Mouse (Mus musculus): Measurements from ENCODE around the gene Bcl6. TPM values are rescaled to one million over a fixed set of nuclear protein-coding genes. Genes with fewer than 3 reads are reported as not detected.

The Bcl6 gene
- polyA plus RNA-seq, 1 experiment, result 47.5 TPM

DNA sequence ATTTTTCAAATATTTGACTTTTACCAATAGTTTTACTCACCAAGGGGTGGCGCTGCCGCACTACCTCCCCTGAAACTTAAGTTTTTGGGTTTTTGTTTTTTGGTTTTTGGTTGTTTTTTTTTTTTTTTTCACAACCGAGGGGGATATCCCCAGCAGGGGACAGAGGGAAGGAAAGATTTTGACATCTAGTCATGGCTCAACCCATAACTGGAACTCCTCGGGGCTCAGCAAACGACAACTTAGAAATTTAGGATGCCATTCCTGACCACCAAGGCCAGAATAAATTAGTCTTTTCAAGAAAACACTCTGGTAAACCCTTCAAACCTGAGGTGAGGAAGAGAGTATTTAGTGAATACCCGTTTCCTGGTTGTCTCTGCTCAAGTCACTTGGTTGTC lies 3.2 kb downstream of the Bcl6 start:
- TF ChIP-seq POLR2A (IDR thresholded peaks at IDR 0.05; ENCODE audit: borderline replicate concordance, low read depth, low read length) (no peak), CTCF (IDR thresholded peaks at IDR 0.05; ENCODE audit: low read depth, low read length) (no peak)

DNA sequence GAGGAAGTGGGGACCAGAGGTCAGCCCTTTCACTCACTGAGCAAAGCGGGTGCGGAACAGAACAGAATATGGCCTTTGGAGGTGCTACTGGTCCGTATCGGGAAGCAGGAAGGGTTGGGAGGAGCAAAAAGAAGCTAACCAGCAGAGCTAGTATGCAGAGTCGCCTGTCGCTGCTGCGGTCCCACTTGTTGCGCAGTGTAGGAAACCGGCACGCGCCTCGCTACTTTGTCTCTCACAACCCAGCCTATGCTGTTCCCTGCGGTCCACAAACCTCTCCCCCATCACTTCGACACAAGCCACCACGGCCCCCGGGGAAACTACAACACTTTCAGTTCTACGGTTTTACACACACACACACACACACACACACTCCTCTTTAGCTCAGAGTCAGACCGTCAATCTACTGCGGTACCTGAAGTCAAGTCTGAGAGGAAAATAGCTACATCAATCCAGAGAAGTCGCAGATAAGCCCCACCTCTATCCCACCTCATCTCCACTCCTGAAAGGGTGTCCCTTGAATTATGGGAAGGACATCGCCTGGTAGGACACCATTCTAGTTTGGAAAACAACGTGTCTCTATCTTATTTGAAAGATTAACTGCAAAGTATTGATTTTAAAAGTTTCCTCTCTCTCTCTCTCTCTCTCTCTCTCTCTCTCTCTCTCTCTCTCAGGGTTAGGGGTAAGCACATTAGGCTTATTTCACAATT lies 3.7 kb downstream of the Bcl6 start:
- Histone ChIP-seq H3K4me3 (ENCODE audit: insufficient read depth, low read length) (peak overlapping the region; percentile 60), H3K27ac (ENCODE audit: insufficient read depth, low read depth, low read length) (peak overlapping the region; percentile 57), H3K4me1 (ENCODE audit: control insufficient read depth, insufficient read depth, low read length) (peaks cover 20% of the 10 kb centered on the region)
- TF ChIP-seq CTCF (IDR thresholded peaks at IDR 0.05; ENCODE audit: low read depth, low read length) (no peak), POLR2A (IDR thresholded peaks at IDR 0.05; ENCODE audit: borderline replicate concordance, low read depth, low read length) (no peak)

More for the DNA sequence above, 3.2 kb downstream of the Bcl6 start:
- Histone ChIP-seq H3K4me3 (ENCODE audit: insufficient read depth, low read length) (peak overlapping the region; percentile 15; the same call in 1 of the 2 replicates), H3K4me1 (ENCODE audit: control insufficient read depth, insufficient read depth, low read length) (peaks cover 14% of the 10 kb centered on the region), H3K27ac (ENCODE audit: insufficient read depth, low read depth, low read length) (no peak overlapping the region; the same call in 1 of the 2 replicates)

DNA sequence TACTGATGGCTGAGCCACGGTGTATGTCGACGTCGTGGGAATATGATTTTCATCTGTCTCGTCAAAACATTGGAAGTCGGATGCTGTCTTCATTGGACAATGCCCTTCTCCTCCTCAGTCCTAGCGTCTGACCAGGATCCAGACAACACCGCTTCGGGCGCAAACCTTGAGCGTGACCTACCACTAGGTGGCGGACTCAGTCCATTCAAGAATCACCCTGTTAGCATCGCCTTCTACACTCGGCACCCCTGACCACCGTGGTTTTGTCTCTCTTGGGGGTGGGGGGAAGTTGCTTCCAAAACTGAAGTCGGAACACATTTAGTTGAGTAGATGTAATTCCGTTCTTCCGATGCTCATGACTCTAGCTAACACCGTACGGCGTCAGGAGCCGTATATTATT lies 4.5 kb downstream of the Bcl6 start:
- TF ChIP-seq POLR2A (IDR thresholded peaks at IDR 0.05; ENCODE audit: borderline replicate concordance, low read depth, low read length) (no peak), CTCF (IDR thresholded peaks at IDR 0.05; ENCODE audit: low read depth, low read length) (peak; percentile 86)
- peaks cover 27% of the 10 kb centered on the region for H3K4me1 ChIP-seq (ENCODE audit: control insufficient read depth, insufficient read depth, low read length)
- peak overlapping the region; percentile 57 for H3K27ac ChIP-seq (ENCODE audit: insufficient read depth, low read depth, low read length)
- peak overlapping the region; percentile 60 for H3K4me3 ChIP-seq (ENCODE audit: insufficient read depth, low read length)

DNA sequence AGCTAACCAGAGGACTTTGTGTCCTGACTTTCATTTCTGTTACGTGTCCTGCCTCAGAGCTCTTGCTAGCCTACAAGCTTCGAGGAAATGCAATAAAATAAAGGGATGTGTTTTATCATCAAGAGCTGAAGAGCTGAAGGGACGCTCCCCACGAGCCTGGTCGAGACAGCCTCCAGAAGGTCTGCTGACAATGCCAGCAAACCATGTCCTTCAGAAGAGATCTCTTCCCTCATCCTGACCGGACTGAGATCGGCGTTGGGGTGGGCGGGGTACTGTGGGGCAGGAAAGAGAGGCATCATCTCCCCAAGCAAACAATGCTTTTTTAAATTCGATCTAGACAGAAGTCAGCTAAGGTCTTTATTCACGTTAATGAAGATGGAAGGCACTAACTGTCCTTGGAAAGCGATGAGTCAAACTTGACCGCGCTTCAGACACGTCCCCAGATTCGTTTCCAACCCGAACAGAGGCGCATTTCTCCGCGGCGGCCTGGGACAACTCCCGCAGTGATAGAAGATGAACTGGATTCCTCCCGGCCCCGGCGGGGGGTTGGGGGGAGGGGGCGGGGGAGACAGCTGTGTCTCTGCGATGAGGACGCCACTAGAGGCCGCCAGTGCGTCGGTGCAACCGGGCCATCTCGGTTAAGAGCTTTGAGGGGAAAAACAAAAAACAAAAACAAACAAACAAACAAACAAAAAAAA lies 5.6 kb downstream of the Bcl6 start:
- TF ChIP-seq CTCF (IDR thresholded peaks at IDR 0.05; ENCODE audit: low read depth, low read length) (peak; percentile 89), POLR2A (IDR thresholded peaks at IDR 0.05; ENCODE audit: borderline replicate concordance, low read depth, low read length) (no peak)
- Histone ChIP-seq H3K4me1 (ENCODE audit: control insufficient read depth, insufficient read depth, low read length) (peaks cover 35% of the 10 kb centered on the region), H3K27ac (ENCODE audit: insufficient read depth, low read depth, low read length) (peak overlapping the region; percentile 42), H3K4me3 (ENCODE audit: insufficient read depth, low read length) (peak overlapping the region; percentile 54)

DNA sequence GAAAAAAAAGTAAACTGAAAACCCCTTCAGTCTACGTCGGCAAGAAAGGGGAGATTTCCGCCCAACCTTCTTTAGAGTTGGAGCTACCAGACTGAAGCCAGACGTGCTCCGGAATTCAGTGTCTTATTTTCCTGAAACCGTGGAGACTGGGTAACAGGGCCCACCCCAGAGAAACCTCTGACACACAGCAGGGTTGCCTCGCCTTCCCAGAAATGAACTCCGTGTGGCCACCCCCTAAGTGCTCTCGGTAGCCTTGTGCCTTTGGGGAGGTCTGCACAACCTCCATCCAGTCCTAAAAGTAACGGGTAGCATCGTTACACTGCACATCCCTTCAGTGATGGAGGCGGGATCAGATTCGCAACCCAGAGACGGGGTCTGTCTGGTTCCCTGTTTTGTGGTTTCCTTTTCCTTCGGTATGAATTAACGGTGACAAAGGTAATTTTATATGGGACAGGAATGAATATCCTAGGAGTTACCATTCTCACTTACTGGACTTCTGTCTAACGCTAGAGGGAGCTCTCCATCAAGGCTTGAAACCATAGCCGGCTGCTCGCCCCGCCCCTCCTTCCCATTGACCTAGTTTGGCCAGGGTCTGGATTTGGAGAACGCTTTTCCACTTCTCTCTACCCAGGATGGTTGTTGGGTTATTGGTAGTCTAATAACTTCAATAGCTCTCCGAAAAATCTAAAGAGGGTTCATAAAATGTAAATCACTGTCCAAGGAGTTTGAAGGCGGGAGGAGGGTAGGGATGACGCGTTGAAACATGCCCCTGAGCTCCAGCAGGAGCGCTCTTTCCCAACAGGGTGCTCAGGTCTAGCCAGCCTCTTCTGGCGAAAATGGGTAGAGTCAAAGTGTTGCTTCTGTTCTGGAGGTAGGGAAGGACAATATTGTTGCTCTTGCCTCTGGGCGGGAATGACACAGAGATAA lies 6.5 kb downstream of the Bcl6 start:
- Histone ChIP-seq H3K27ac (ENCODE audit: insufficient read depth, low read depth, low read length) (peak overlapping the region; percentile 42), H3K4me1 (ENCODE audit: control insufficient read depth, insufficient read depth, low read length) (peaks cover 41% of the 10 kb centered on the region), H3K4me3 (ENCODE audit: insufficient read depth, low read length) (peak overlapping the region; percentile 54)
- TF ChIP-seq POLR2A (IDR thresholded peaks at IDR 0.05; ENCODE audit: borderline replicate concordance, low read depth, low read length) (no peak), CTCF (IDR thresholded peaks at IDR 0.05; ENCODE audit: low read depth, low read length) (peak; percentile 59)

DNA sequence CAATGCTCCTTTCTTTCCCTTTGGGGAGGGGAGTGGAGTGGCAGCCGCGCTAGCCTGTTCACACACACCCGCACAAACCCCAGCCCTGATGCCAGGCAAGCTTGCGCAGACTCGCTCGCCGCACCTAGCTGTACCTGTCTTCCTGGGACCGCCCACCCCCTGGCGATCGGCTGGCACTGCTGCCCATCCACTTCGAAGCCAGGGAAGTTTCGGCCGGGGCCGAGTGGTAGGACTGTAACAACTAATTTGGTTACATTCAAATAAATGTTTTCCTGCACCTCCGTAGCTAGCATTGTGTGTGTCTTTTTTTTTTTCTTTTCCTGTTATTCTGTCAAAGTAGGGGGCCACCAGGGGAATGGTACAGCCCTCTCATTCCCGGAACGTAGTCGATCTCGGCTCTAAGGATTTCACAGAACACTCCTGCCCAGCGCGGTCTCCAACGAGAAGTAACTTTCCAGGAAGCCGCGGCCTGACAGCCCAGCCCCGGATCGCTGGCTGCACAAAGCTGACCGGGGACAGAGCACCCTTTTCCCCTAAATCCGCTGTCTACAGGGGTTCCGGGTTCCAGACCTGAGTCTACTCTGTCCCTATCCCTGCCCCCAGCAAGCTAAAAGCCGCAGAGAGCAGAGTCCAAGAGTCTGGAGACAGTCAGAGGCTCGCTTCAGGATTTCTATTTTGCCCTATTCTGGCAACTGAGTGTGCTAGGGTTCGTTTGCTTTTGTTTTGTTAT lies 7.5 kb downstream of the Bcl6 start:
- H3K27ac ChIP-seq (ENCODE audit: insufficient read depth, low read depth, low read length), result no peak overlapping the region; the same call in 1 of the 2 replicates
- TF ChIP-seq CTCF (IDR thresholded peaks at IDR 0.05; ENCODE audit: low read depth, low read length) (no peak), POLR2A (IDR thresholded peaks at IDR 0.05; ENCODE audit: borderline replicate concordance, low read depth, low read length) (no peak)
- H3K4me1 ChIP-seq (ENCODE audit: control insufficient read depth, insufficient read depth, low read length), result peaks cover 47% of the 10 kb centered on the region
- peak overlapping the region; percentile 38 for H3K4me3 ChIP-seq (ENCODE audit: insufficient read depth, low read length)

DNA sequence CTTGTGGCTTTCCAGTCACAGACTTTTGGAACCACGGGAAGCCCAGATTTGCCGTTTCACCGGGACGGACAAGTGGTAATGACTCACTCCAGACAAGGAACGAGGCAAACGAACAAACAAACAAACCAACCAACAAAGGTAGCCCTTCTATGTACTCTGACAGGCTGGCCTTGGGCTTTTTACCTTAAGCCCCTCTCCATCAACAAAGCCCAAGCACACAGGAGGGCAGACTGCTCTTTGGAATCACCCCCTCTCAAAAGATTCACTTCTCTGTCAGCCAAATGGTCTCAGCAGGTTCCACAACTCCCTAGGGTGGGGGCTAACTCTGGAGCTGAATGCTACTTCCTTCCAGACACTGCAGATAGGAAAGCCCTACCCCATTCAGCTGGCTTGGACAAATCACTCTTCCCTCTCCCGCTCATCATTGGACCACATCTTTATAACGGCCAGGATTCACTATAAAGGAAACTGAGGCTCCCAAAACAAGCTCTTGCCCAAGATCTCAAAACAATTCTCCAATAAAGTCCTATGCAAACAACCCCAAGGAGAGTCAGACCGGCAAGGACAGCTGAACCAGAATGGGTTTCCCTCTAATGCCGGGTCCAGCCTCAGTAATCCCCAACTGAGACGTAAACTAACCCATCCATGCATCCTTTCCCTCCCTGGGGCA lies 8.3 kb downstream of the Bcl6 start:
- Histone ChIP-seq H3K4me1 (ENCODE audit: control insufficient read depth, insufficient read depth, low read length) (peaks cover 50% of the 10 kb centered on the region), H3K27ac (ENCODE audit: insufficient read depth, low read depth, low read length) (no peak overlapping the region), H3K4me3 (ENCODE audit: insufficient read depth, low read length) (0 out of 2 replicates have a peak overlapping the region, but pooled peaks have one; percentile 38)
- no peak for TF ChIP-seq CTCF (IDR thresholded peaks at IDR 0.05; ENCODE audit: low read depth, low read length)
- no peak for TF ChIP-seq POLR2A (IDR thresholded peaks at IDR 0.05; ENCODE audit: borderline replicate concordance, low read depth, low read length)

DNA sequence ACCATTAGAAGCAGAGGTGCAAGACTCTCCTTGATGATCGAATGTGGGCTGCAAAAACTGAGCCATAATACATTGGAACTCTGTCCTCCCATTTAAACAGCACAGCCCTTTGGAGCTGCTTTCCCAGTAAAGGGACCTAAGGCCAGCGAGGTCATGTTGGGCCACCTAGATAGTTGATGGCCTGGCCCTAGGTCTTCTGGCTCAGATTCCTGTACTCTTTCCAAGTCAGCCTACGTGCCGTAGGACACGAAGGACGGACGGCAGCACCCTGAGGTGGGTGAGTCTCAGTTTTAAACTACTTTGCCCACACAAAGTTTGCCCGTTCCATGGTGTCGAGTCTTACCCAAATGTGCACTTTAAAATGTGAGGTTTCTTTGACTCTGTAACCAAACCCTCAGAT lies 9.2 kb downstream of the Bcl6 start:
- H3K4me1 ChIP-seq (ENCODE audit: control insufficient read depth, insufficient read depth, low read length), result peaks cover 50% of the 10 kb centered on the region
- no peak overlapping the region for H3K27ac ChIP-seq (ENCODE audit: insufficient read depth, low read depth, low read length)
- H3K4me3 ChIP-seq (ENCODE audit: insufficient read depth, low read length), result no peak overlapping the region
- no peak for TF ChIP-seq POLR2A (IDR thresholded peaks at IDR 0.05; ENCODE audit: borderline replicate concordance, low read depth, low read length)
- no peak for TF ChIP-seq CTCF (IDR thresholded peaks at IDR 0.05; ENCODE audit: low read depth, low read length)

Data from bone marrow macrophage, adult 2 months (primary cell).